Mouse (Mus musculus) natural killer cell, adult 2 months (primary cell): ENCODE data around the gene Relch.
"Not testable (repeated sequence)": the region's sequence is repeated elsewhere in the genome, so short reads cannot be mapped to it uniquely, and the experiment has no call there.

Source experiments
- DNase-seq, 2 experiments: peaks; one replicate each; pipeline ENCODE4 v3.0.0; 2022; ENCODE audit warnings: low spot score in 2 of 2

Relch gene

GRCm38 (mm10) chr1:105746444-105746843 is 82.8 kb downstream of the Relch start:
- no peak for DNase-seq

GRCm38 (mm10) chr1:105746858-105747596 is 83.4 kb downstream of the Relch start:
- DNase-seq: no peak

GRCm38 (mm10) chr1:105748091-105748799 is 84.6 kb downstream of the Relch start:
- no peak for DNase-seq

GRCm38 (mm10) chr1:105752196-105752595 is 88.5 kb downstream of the Relch start:
- DNase-seq: no peak

- no peak for DNase-seq
These were observed 89.3 kb downstream of the Relch start for GRCm38 (mm10) chr1:105752944-105753343.

- no peak for DNase-seq
These were observed 95.1 kb downstream of the Relch start for GRCm38 (mm10) chr1:105758798-105759197.

GRCm38 (mm10) chr1:105759422-105760165 is 95.9 kb downstream of the Relch start:
- no peak for DNase-seq

- DNase-seq: no peak
These were observed 101.9 kb downstream of the Relch start for GRCm38 (mm10) chr1:105765586-105765985.

GRCm38 (mm10) chr1:105766099-105766498 is 102.4 kb downstream of the Relch start:
- DNase-seq: not testable (repeated sequence)

GRCm38 (mm10) chr1:105768397-105768796 is 104.7 kb downstream of the Relch start:
- no peak for DNase-seq

- no peak for DNase-seq
These were observed 107.0 kb downstream of the Relch start for GRCm38 (mm10) chr1:105770685-105771084.

GRCm38 (mm10) chr1:105776426-105776825 is 112.8 kb downstream of the Relch start:
- no peak for DNase-seq

GRCm38 (mm10) chr1:105780079-105780456 is 116.4 kb downstream of the Relch start:
- no peak for DNase-seq

GRCm38 (mm10) chr1:105780457-105781364 is 117.0 kb downstream of the Relch start, which contains the start of gene Tnfrsf11a:
Gene Tnfrsf11a (plus strand): TSS chr1:105780718.
- DNase-seq: peak; percentile 7 to 25

GRCm38 (mm10) chr1:105781391-105782146 is 117.9 kb downstream of the Relch start:
- no peak for DNase-seq

- DNase-seq: no peak
These were observed 120.8 kb downstream of the Relch start for GRCm38 (mm10) chr1:105784257-105785016.

- no peak for DNase-seq
These were observed 121.5 kb downstream of the Relch start for GRCm38 (mm10) chr1:105785146-105785545.

GRCm38 (mm10) chr1:105786731-105787357 is 123.2 kb downstream of the Relch start:
- no peak for DNase-seq

GRCm38 (mm10) chr1:105790103-105790502 is 126.4 kb downstream of the Relch start:
- no peak for DNase-seq
